Mouse (Mus musculus): ENCODE results near the gene Man1a2.

The Man1a2 gene

GRCm38 (mm10) chr3:100685087-100685762 is at the start of gene Man1a2:
Gene Man1a2, minus strand, starts transcription at chr3:100685503.
- DNase-seq: peak; percentile 84 to 87

DNA sequence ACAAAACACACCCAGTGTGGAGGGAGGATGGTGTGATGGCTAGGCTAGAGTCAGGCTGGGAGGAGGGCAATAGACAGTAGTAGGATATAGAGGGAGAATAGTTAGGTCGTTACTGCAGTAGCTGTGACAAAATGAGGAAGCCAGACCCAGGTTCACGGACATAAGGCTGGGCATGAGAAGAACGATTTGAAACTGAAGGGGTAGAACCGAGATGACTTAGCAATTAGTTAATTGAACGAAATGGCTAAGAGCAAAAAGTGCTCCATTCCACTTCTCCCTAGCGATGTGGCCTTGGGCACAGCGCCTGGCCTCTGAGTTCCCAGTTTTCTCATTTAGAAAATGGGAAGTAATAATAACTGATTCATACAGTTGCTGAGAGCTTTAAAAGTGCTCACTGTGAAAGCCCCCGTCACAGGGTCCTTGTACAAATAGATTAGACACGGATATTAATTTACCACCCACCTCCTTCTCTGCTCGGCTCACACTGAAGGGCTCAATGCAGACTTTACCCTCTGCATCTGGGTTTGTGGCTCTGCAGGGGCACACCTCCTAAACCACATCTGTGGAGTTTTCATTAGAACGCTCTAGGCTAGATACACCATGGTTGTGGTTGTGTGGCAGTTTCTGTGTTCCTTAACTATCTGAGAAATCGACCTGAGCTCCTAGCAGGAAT is 49.3 kb upstream of the Man1a2 start:
- DNase-seq: no peak

- DNase-seq: no peak
Measured at GRCm38 (mm10) chr3:100731896-100732295, 46.6 kb upstream of the Man1a2 start.

DNA sequence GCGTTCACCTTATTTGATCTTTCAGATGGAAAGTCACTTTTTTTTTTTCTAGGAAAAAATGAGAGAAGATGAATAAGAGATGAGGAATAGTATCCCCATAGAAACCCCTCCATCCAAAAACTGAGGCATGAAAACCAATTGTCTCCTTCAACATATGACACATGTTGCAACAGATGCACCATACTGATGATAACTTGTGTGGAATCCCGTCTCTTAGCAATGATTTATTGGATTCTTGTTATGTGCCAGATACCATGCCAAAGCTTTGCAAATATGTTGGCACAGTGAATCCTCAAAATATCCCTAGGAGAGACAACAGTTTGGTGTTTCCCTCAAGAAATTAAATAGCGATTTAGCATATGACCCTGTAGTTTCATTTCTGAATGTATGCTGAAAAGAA is 46.0 kb upstream of the Man1a2 start:
- DNase-seq: no peak

- no peak for DNase-seq
Measured at GRCm38 (mm10) chr3:100728008-100728712, 42.9 kb upstream of the Man1a2 start.

DNA sequence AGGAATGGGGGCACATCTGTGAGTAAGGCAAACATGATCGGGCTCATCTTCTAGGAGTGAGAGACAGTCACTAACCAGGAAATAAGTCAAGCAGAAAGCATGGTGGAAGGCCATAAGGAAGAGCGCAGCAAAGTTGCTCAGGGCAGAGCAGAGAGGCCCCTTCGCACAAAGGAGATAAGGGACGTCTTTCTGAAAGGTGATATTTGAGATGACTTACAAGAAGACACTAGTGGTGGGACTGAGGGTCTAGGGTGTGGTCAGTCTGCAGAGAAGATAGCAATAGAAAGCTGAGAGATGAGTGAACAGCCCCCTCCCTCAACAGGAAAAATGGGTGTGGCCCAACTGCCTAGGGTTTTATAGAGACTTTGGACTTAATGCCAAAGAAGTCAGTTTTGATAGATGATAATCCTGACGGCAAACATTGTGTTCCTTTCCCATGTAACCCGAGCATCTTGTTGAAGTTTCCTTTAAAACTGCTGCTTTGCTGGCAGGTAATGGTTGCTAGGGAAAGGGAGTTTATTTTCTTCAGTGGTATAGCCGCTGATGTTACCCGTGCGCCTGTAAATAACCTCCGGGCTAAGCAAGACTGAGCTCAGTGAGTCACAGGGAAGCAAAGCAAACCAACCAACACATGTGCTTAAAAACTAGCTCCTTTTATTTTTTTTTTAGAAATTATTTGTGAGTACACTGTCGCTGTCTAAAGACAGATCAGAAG is 40.8 kb upstream of the Man1a2 start:
- no peak for DNase-seq

DNA sequence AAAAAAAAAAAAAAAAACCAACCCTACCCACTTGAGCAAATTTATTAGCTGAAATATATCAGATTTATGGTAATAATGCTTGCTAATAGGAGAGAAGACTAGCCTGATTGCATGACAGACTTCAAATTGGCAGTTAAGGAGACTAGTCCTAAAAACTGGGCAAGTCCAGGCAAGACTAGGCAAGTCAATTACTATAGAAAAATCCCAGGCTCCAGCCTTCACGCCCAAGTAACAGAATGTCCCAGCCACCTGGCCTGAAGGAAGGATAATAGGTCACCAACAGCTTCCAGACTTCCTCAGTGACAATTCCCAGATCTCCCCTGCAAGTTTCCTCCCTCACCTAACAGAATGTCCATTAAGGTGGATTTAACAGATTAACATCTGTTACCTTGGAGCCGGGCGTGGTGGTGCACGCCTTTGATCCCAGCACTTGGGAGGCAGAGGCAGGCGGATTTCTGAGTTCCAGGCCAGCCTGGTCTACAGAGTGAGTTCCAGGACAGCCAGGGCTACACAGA is 35.5 kb upstream of the Man1a2 start:
- no peak for DNase-seq

DNA sequence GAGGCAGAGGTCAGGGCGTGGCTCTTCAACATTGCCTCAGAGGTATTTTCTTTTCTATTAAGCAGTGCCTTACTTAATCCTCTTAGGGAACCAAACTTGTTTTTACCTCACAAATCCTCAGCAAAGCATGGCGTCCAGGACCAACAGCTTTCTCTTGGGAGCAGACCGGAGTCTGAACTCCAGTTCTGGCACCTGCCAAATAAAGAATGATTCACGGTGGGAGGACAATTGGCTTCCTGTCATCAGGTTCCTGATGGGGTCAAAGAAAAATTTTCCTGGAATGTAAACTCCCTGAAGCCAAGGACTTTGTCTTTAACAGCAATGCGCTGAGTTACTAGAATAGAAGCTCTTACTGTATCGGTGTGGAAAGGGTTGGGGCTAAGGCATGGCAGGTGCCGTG is 30.9 kb upstream of the Man1a2 start:
- DNase-seq: no peak

DNA sequence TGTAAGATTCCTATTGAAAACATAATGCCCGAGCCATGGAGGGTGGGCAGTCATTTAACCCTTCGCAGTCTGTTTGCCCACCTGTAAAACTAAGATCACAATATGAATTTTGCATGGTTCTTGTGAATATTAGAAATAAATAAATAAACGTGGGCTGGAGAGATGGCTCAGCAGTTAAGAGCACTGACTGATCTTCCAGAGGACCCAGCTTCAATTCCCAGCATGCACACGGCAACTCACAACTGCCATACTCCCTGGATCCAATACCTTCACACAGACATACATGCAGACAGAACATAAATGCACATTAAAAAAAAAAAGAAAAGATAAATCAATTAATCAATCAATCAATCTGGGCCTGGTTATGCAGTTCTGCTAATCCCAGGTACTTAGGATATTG is 30.1 kb upstream of the Man1a2 start:
- DNase-seq: no peak

GRCm38 (mm10) chr3:100713142-100714005 is 28.1 kb upstream of the Man1a2 start:
- DNase-seq: no peak

- peak; percentile 34 to 44 for DNase-seq
Measured at GRCm38 (mm10) chr3:100712140-100712539, 26.8 kb upstream of the Man1a2 start.

GRCm38 (mm10) chr3:100711486-100711885 is 26.2 kb upstream of the Man1a2 start:
- DNase-seq: no peak

DNA sequence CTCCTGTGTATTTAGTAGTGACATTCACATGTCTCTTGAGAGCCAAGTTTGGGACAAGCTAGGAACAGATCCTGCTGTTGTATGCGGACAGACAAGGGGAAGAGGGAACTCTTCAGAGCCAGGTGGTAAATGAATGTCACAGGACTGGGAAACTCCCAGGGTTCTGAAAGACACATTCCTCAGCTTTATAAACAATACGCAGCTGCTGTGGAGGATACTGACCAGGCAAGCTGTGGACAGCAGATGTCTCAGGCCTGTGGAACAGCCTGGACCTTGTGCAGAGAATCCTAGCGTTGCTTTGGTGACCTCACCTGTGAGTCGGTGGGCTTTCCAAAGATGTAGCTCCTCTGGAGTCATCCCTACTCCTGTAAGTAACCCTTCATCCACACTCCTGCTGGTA is 21.8 kb upstream of the Man1a2 start:
- no peak for DNase-seq

GRCm38 (mm10) chr3:100705128-100705667 is 19.9 kb upstream of the Man1a2 start:
- DNase-seq: no peak

GRCm38 (mm10) chr3:100703847-100704644 is 18.7 kb upstream of the Man1a2 start:
- no peak for DNase-seq

- no peak for DNase-seq
Measured at GRCm38 (mm10) chr3:100702875-100703846, 17.9 kb upstream of the Man1a2 start.

DNA sequence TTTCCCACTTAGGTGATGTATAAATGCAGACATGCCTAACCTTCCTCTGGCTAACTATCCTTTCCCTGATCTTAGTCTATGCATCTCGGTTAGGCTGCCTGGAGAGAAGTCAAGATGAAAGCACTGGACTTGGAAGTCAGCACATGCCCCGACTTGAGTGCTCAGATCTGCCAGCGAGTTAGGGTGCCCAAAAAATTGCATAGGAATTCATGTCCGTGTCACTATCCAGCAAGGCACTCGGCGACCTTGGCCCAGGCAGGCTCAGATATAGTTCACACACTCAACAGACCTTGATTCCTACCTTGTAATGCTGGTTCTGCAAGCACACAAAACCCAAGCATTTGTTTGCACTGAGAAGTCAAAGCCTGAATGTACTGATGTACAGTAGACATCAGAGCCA is 3.4 kb upstream of the Man1a2 start:
- no peak for DNase-seq

- no peak for DNase-seq
Measured at GRCm38 (mm10) chr3:100686756-100687155, 1.5 kb upstream of the Man1a2 start.

DNA sequence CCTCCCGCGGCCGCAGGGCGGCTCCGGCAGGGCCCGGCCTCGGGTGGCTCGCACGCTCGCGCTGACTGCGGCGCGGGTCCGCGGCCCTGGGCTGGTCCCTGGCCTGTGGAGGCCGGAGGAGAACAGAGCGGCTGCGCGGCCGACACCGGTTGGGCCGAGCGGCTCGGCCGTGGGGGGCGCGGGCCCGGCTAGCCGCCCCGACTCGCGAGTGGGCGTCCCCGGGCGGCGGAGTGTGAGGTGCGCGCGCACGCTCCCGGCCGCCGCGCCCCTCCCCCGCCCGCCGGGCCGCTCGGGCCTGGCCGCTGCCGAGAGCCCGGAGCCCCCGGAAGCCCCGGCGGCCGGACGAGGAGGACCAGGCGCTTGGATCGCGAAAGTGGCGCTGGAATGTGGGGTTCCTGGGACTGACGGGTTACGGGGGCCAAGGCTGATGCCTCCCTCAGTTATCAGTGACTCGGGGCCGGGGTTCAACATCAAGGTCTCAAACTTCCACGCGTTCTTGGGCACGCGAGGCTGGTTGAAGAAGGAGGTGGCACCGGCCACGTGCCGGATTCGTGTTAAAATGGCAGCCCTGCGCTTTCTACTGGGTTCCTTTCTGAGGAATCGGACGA is 564 bp upstream of the Man1a2 start:
- DNase-seq: peak; percentile 68 to 74
